8 mouse cellular contexts compared by ENCODE assay signal in genomic region chr1:52952551-52953397, GRCm38 (mm10).
DNase-seq lines count a peak whose midpoint lies in the region; ATAC-seq and TF ChIP-seq lines count a peak whose summit lies in the region.

No protein-coding gene starts in this region.

- H3K4me2 ChIP-seq in forebrain, embryonic 16.5 days (ENCODE audit: low read length) = peak overlapping the region; percentile 99
- H3K4me2 ChIP-seq in intestine, postnatal 0 days (replicated peaks; ENCODE audit: low read depth) = peak overlapping the region; percentile 99
- peak overlapping the region; percentile 67 for H3K4me2 ChIP-seq in liver, embryonic 16.5 days (ENCODE audit: low read depth, low read length)

- peak overlapping the region; percentile 88 for H3K27ac ChIP-seq in layer of hippocampus, adult 2 months
- no peak overlapping the region for H3K27ac ChIP-seq in forebrain, embryonic 16.5 days (ENCODE audit: low read length)
- peak overlapping the region; percentile 83 for H3K27ac ChIP-seq in intestine, postnatal 0 days (ENCODE audit: low read depth, low read length)
- H3K27ac ChIP-seq in liver, embryonic 16.5 days (ENCODE audit: low read length) = peak overlapping the region; percentile 62

- H3K9ac ChIP-seq in forebrain, embryonic 16.5 days (replicated peaks; ENCODE audit: low read depth, low read length) = peak overlapping the region; percentile 73
- H3K9ac ChIP-seq in intestine, postnatal 0 days (ENCODE audit: low read depth, low read length) = peak overlapping the region; percentile 80
- peak overlapping the region; percentile 38 for H3K9ac ChIP-seq in liver, embryonic 16.5 days (ENCODE audit: low read depth, low read length)

- H3K36me3 ChIP-seq in forebrain, embryonic 16.5 days (ENCODE audit: control insufficient read depth, insufficient read depth) = no peaks in the 10 kb centered on the region
- no peaks in the 10 kb centered on the region for H3K36me3 ChIP-seq in intestine, postnatal 0 days (ENCODE audit: control insufficient read depth, insufficient read depth)
- H3K36me3 ChIP-seq in liver, embryonic 16.5 days (ENCODE audit: control insufficient read depth, insufficient read depth) = no peaks in the 10 kb centered on the region

- no peaks in the 10 kb centered on the region for H3K27me3 ChIP-seq in forebrain, embryonic 16.5 days (replicated peaks; ENCODE audit: control insufficient read depth, insufficient read depth, low read length)
- no peaks in the 10 kb centered on the region for H3K27me3 ChIP-seq in intestine, postnatal 0 days (replicated peaks; ENCODE audit: control insufficient read depth, insufficient read depth, low read length)
- H3K27me3 ChIP-seq in liver, embryonic 16.5 days (ENCODE audit: control insufficient read depth, insufficient read depth, low read depth, low read length) = peaks cover 9% of the 10 kb centered on the region; the same call in 1 of the 2 replicates

- H3K4me1 ChIP-seq in forebrain, embryonic 16.5 days (replicated peaks; ENCODE audit: control insufficient read depth, insufficient read depth, low read length) = peaks cover 15% of the 10 kb centered on the region
- peaks cover 12% of the 10 kb centered on the region; the same call in 1 of the 2 replicates for H3K4me1 ChIP-seq in intestine, postnatal 0 days (replicated peaks; ENCODE audit: control insufficient read depth, insufficient read depth, low read length)
- no peaks in the 10 kb centered on the region for H3K4me1 ChIP-seq in liver, embryonic 16.5 days (ENCODE audit: control insufficient read depth, low read depth, low read length)

- peak in 1 of 2 experiments; percentile 23 for DNase-seq in layer of hippocampus, adult 2 months (ENCODE audit: low spot score in 2 of 2)
- DNase-seq in layer of hippocampus, postnatal 14 days (ENCODE audit: low spot score in 2 of 2) = no peak
- DNase-seq in cerebellum, adult 11-12 months = peak; percentile 84
- peak; percentile 1 to 59 for DNase-seq in natural killer cell, adult 2 months (ENCODE audit: low spot score in 2 of 2)
- peak; percentile 55 for DNase-seq in thymus, postnatal 4 days

- ATAC-seq in forebrain, embryonic 16.5 days = peak; percentile 83
- peak; percentile 94 for ATAC-seq in intestine, postnatal 0 days
- peak; percentile 70 for ATAC-seq in liver, embryonic 16.5 days (ENCODE audit: low read depth)

- under 1% methylated on average over 42 of the region's 47 CpGs for WGBS in forebrain, embryonic 16.5 days
- WGBS in intestine, postnatal 0 days = under 1% methylated on average over 47 of the region's 47 CpGs
- WGBS in liver, embryonic 16.5 days (ENCODE audit: insufficient replicate concordance) = 1% methylated on average over 47 of the region's 47 CpGs

- no peak for TF ChIP-seq CTCF in layer of hippocampus, adult 2 months (conservative IDR thresholded peaks at IDR 0.05)
- no peak for TF ChIP-seq CTCF in intestine, postnatal 0 days (IDR thresholded peaks at IDR 0.05; ENCODE audit: low read depth)

- H3K9me3 ChIP-seq in forebrain, embryonic 16.5 days (ENCODE audit: control insufficient read depth, low read length) = no peaks in the 10 kb centered on the region
- no peaks in the 10 kb centered on the region for H3K9me3 ChIP-seq in intestine, postnatal 0 days (ENCODE audit: control insufficient read depth)
- no peaks in the 10 kb centered on the region for H3K9me3 ChIP-seq in liver, embryonic 16.5 days (replicated peaks; ENCODE audit: control insufficient read depth, low read length)

- H3K4me3 ChIP-seq in layer of hippocampus, adult 2 months = peak overlapping the region; percentile 79
- peak overlapping the region; percentile 67 for H3K4me3 ChIP-seq in forebrain, embryonic 16.5 days (replicated peaks; ENCODE audit: low read length)
- peak overlapping the region; percentile 68 for H3K4me3 ChIP-seq in intestine, postnatal 0 days (ENCODE audit: low read depth, low read length)
- peak overlapping the region; percentile 55 for H3K4me3 ChIP-seq in liver, embryonic 16.5 days (ENCODE audit: low read depth, low read length)

Comparison
In these comparisons a context has a peak if more than half of its experiments do, and no peak if none do; other contexts are left out.
1. DNase-seq: peak in cerebellum, adult 11-12 months (single experiment), natural killer cell, adult 2 months (2 of 2) and thymus, postnatal 4 days (single experiment); none in layer of hippocampus, postnatal 14 days (0 of 2).
2. Peak in every context shown above with its lines, with median percentiles within 50 percentile points of each other: H3K4me3 ChIP-seq, ATAC-seq, H3K4me2 ChIP-seq and H3K9ac ChIP-seq.